Mouse (Mus musculus) testis, adult 2 months (tissue): ENCODE measurements around the gene Rag2. TPM values are rescaled to one million over a fixed set of nuclear protein-coding genes. Genes with fewer than 3 reads are reported as not detected.

Experiments
- H3K27ac ChIP-seq: fragments of 200-500 bp; 2 replicates; pipeline ENCODE4 v1.5.1; 2012; ENCODE audit warnings: low read depth, low read length; ENCODE audit not compliant: control insufficient read depth, insufficient read depth
- H3K27me3 ChIP-seq: fragments of 200-500 bp; 2 replicates; pipeline ENCODE4 v1.6.1; 2012; ENCODE audit warnings: mild to moderate bottlenecking, low read length, moderate library complexity; ENCODE audit not compliant: control insufficient read depth, insufficient read depth
- H3K36me3 ChIP-seq: fragments of 200-500 bp; 2 replicates; pipeline ENCODE4 v1.6.1; 2012; ENCODE audit warnings: mild to moderate bottlenecking, low read length; ENCODE audit not compliant: control insufficient read depth, insufficient read depth
- H3K4me1 ChIP-seq: fragments of 200-500 bp; 2 replicates; pipeline ENCODE4 v1.6.1; 2012; ENCODE audit warnings: low read length; ENCODE audit not compliant: control insufficient read depth, insufficient read depth
- H3K4me3 ChIP-seq: fragments of 200-500 bp; 2 replicates; pipeline ENCODE4 v1.5.1; 2012; ENCODE audit warnings: low read depth, mild to moderate bottlenecking, low read length, moderate library complexity, mixed read lengths; ENCODE audit not compliant: control insufficient read depth
- CTCF ChIP-seq: fragments of 200-500 bp; IDR thresholded peaks from 2 replicates; pipeline ENCODE4 v1.5.1; 2012; ENCODE audit warnings: low read depth, mild to moderate bottlenecking, inconsistent platforms, low read length, moderate library complexity; ENCODE audit not compliant: control insufficient read depth, insufficient read depth, insufficient replicate concordance
- POLR2A ChIP-seq: fragments of 200-500 bp; IDR thresholded peaks from 2 replicates; pipeline ENCODE4 v1.6.1; 2012; ENCODE audit warnings: low read depth, mild to moderate bottlenecking, inconsistent platforms, low read length, moderate library complexity; ENCODE audit not compliant: control insufficient read depth
- polyA plus RNA-seq: library from polyadenylated mRNA; depleted of rRNA; stranded (reverse); fragments of >200 nt; gene quantifications from 2 replicates; pipeline ENCODE4 v1.2.3, GENCODE M21; 2012

Rag2 gene
- polyA plus RNA-seq, 1 experiment, result 0.35 TPM

DNA sequence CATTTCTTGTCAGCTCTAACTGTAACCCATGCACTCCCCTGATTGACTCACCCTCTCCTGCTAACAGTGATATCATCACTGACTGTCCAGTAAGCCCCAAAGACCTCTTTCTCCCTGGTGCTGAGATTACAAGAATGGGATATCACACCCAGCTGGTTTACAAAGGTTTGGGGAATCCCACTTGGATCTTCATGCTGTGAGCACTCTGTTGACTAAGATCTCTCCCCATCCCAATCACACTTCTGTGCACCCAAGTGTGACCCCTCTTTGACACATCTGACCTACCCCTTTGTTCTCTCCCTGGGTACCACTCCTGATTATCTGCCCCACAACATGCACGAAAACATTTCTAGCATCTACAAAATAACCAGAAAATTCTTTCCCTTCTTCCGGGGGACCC is 23.8 kb downstream of the Rag2 start:
- H3K27ac ChIP-seq, result no peak overlapping the region
- H3K4me1 ChIP-seq, result peaks cover 3% of the 10 kb centered on the region; the same call in 1 of the 2 replicates
- TF ChIP-seq CTCF (no peak), POLR2A (no peak)
- H3K4me3 ChIP-seq, result no peak overlapping the region
- no peaks in the 10 kb centered on the region; the same call in 1 of the 2 replicates for H3K27me3 ChIP-seq
- no peaks in the 10 kb centered on the region for H3K36me3 ChIP-seq

DNA sequence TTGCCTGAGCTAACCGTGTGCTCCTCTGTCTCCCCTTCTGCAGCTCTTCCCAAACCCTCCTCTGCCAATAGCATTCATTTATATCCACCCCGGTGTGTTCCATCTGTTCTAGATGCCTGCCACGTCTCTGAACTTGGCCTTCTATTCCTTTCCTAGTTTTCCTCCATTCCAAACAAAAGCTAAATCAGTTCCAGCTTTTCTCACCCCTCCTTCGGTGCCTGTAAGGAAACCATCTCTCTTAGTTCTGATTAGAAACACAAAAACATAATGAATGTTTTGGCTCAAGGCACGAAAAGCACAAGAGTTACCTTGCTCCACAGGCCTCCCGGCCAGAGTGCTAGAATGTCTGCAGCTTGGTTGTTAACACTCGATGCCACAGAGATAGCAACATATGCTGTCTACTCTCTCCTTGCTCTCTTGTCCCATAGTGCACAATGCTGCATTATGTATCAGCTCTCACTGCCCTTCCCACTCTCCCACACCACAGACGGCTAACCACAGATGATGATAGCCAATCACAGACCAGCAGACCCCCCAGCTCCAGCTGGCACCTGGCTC is 24.7 kb downstream of the Rag2 start, which contains the start of the genes Rag1 and B230118H07Rik:
Gene Rag1, minus strand, starts transcription at position 388 of the 558 bp plus-strand sequence.
Gene B230118H07Rik, minus strand, starts transcription at position 419 of the 558 bp plus-strand sequence.
- Histone ChIP-seq H3K4me3 (no peak within 1 kb of the TSS), H3K36me3 (no peaks in the 10 kb centered on the region), H3K4me1 (no peaks in the 10 kb centered on the region; the same call in 1 of the 2 replicates), H3K27me3 (no peaks in the 10 kb centered on the region), H3K27ac (no peak within 1 kb of the TSS)
- no peak for TF ChIP-seq CTCF
- no peak for TF ChIP-seq POLR2A

- Histone ChIP-seq H3K27me3 (no peaks in the 10 kb centered on the region), H3K27ac (no peak overlapping the region), H3K36me3 (no peaks in the 10 kb centered on the region), H3K4me1 (no peaks in the 10 kb centered on the region), H3K4me3 (no peak overlapping the region)
- no peak for TF ChIP-seq CTCF
- TF ChIP-seq POLR2A, result no peak
Observed at GRCm38 (mm10) chr2:101650446-101650845, 25.9 kb downstream of the Rag2 start.

DNA sequence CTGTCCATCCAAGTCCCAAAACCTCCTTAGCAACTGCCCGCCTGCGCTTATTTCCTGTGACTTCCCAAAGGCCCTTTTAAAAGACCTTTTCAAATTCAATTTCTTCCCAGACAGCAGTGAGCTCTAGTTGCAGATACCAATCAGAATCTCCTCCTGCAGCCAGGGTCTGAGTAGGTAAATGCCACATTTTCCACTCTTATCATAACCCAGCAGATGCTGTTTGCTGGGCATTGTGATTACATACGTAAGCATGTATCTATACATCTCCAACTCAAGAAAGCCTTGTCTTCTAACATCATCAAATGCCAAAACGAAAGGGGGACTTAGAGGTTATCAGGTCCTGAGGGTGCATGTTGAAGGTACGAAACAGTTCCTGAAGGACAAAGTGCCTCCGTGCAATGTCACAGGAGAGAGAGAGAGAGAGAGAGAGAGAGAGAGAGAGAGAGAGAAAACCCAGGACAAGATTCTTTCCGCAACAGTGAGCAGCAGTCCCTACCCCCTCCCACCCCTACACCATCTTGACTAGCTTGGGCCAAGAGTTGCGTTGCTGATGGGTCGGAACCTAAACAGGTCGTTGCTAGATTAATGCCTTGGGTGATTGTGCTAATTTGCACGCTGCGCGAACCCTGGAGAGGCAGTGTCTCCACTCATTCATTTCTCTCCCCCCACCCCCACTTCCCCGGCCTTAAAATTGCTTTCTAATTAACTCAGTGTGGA is 27.8 kb downstream of the Rag2 start:
- H3K27me3 ChIP-seq, result no peaks in the 10 kb centered on the region
- H3K4me3 ChIP-seq, result no peak overlapping the region; the same call in 1 of the 2 replicates

DNA sequence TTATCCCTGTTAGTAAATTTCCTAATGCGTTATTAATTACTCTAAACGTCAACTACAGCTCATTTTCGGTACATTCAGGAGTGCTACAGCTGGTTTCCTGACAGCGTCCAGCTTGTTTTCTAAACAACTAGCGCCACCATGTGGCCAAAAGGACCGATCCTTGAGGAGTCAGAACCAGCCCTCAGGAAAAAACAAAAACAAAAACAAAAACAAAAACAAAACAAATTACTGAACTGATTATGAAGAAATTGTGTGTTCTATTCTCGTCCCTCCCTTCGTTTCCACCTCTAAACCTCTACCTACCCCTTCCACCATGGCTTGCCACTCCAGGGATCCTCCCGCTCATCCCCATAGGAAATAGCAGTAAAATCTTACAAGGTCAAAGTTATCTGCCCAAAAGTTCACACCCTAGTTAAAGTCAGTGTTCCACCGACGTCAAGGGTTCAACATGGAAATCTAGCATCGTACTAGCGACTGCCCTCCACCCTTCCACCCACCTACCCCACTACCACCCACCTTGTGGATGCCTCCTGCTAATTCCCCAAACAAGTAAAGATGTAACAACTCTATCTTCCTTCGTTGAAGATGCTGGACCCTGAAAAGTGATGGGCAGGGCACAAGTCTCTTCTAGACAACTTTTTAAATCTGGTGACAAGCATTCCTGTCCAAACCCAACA is 28.5 kb downstream of the Rag2 start:
- TF ChIP-seq CTCF (peak; percentile 29; the same call in 1 of the 2 replicates), POLR2A (no peak)
- Histone ChIP-seq H3K36me3 (no peaks in the 10 kb centered on the region), H3K4me3 (no peak overlapping the region), H3K4me1 (no peaks in the 10 kb centered on the region), H3K27me3 (no peaks in the 10 kb centered on the region), H3K27ac (no peak overlapping the region)

More for the DNA sequence above, 27.8 kb downstream of the Rag2 start:
- TF ChIP-seq CTCF, result no peak
- no peak for TF ChIP-seq POLR2A
- Histone ChIP-seq H3K36me3 (no peaks in the 10 kb centered on the region), H3K4me1 (no peaks in the 10 kb centered on the region), H3K27ac (no peak overlapping the region)

GRCm38 (mm10) chr2:101660536-101660935 is 36.0 kb downstream of the Rag2 start:
- H3K27me3 ChIP-seq, result no peaks in the 10 kb centered on the region
- H3K27ac ChIP-seq, result no peak overlapping the region
- TF ChIP-seq POLR2A (no peak), CTCF (no peak)
- no peaks in the 10 kb centered on the region for H3K36me3 ChIP-seq
- no peak overlapping the region for H3K4me3 ChIP-seq
- no peaks in the 10 kb centered on the region for H3K4me1 ChIP-seq

DNA sequence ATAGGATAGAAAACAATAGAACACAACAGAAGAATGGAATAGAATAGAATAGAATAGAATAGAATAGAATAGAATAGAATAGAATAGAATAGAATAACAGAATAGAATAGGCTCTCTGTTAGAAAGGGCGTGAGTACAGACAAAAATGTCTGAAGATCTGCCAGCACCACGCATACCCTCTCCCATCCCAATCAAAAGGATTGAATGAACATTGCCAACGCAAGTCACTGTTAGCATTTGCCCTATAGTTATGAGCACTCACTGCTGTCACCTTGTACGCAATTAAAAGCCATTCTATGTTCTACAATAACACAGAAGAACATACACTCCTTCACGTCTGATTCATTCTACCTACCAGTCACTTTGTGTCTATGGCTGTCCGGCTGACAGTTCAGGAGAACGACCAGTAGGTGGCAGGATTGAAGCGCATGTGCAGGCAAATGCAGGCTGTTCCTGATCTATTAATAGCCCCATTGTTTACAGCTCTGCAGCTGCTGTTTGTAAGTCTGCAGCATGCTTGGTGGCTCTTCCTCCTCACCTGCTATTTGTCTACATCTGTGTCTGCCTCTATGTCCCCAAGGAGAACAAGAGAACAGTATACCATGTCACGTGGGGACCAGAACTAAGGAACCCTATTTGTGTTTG is 40.7 kb downstream of the Rag2 start:
- Histone ChIP-seq H3K36me3 (no peaks in the 10 kb centered on the region), H3K4me3 (no peak overlapping the region), H3K27ac (no peak overlapping the region), H3K27me3 (no peaks in the 10 kb centered on the region), H3K4me1 (no peaks in the 10 kb centered on the region)
- TF ChIP-seq CTCF (peak; percentile 84; the same call in 1 of the 2 replicates), POLR2A (no peak)
